Comparison of ENCODE assay signal across 8 mouse cellular contexts in the genomic region with DNA sequence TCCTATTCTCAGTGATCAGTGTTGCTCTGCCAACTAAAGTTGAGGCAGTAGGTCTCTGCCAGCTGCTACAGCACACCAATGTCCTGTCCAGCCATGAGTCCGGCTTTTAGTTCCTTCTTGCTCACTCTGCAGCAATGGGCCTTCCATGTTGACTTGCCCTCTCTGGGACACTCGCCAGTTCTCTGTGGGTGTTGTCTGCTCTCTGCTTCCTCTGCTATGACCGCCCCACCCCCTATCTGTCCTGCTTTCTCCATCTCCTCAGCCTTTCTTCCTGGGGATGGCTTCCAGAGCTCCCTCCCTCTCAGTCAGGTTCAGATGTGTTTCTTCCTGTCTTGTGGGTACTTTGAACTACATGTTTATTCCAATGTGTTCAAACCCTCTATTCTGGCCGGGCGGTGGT. TPM values are rescaled to one million over a fixed set of nuclear protein-coding genes. Genes with fewer than 3 reads are reported as not detected.
DNase-seq lines count a peak whose midpoint lies in the region; ATAC-seq lines count a peak whose summit lies in the region.
"Had no signal": no experiment of that assay in that cellular context is flagged by ENCODE, and none has a peak within 500 bp of the region (broad histone marks: within the 10 kb centered on the region; RNA-seq: fewer than 3 reads in every experiment).

No protein-coding gene starts in this region.

- DNase-seq in liver, embryonic 11.5 days (ENCODE audit: low spot score), result no peak
- peak; percentile 33 to 36 for DNase-seq in cerebellum, adult 18-20 months
- peak; percentile 65 to 69 for DNase-seq in heart, postnatal 14 days
- DNase-seq in lung, postnatal 4 days, result peak; percentile 80 to 84
- no peak for DNase-seq in hindbrain, embryonic 14.5 days (ENCODE audit: low spot score)

- H3K27me3 ChIP-seq in liver, embryonic 12.5 days (replicated peaks), result no peaks in the 10 kb centered on the region
- H3K27me3 ChIP-seq in liver, embryonic 11.5 days (replicated peaks; ENCODE audit: control insufficient read depth, insufficient read depth, low read length), result no peaks in the 10 kb centered on the region
- no peaks in the 10 kb centered on the region for H3K27me3 ChIP-seq in hindbrain, embryonic 14.5 days (ENCODE audit: control insufficient read depth, insufficient read depth, low read length)
- H3K27me3 ChIP-seq: embryonic facial prominence, embryonic 15.5 days had no signal

- 77% methylated on average over 5 of the region's 5 CpGs for WGBS in liver, embryonic 12.5 days (ENCODE audit: insufficient replicate concordance)
- 86% methylated on average over 5 of the region's 5 CpGs for WGBS in liver, embryonic 11.5 days
- 92% methylated on average over 5 of the region's 5 CpGs for WGBS in hindbrain, embryonic 14.5 days

- H3K4me1 ChIP-seq in liver, embryonic 12.5 days, result peaks cover 63% of the 10 kb centered on the region
- H3K4me1 ChIP-seq in liver, embryonic 11.5 days (replicated peaks; ENCODE audit: control insufficient read depth, insufficient read depth, low read length), result peaks cover 14% of the 10 kb centered on the region
- H3K4me1 ChIP-seq in hindbrain, embryonic 14.5 days (replicated peaks; ENCODE audit: control insufficient read depth, insufficient read depth, low read length), result 0 out of 2 replicates have a peak, but pooled peaks cover 4% of the 10 kb centered on the region

- peak overlapping the region; percentile 31; the same call in 1 of the 2 replicates for H3K27ac ChIP-seq in liver, embryonic 12.5 days
- H3K27ac ChIP-seq in liver, embryonic 11.5 days (ENCODE audit: low read depth, low read length), result no peak overlapping the region
- H3K27ac ChIP-seq in hindbrain, embryonic 14.5 days, result no peak overlapping the region
- H3K27ac ChIP-seq: embryonic facial prominence, embryonic 15.5 days had no signal

- ATAC-seq in liver, embryonic 12.5 days, result no peak
- no peak for ATAC-seq in liver, embryonic 11.5 days (replicated peaks; ENCODE audit: low FRiP score)
- ATAC-seq in hindbrain, embryonic 14.5 days (ENCODE audit: low FRiP score), result no peak
- no peak for ATAC-seq in megakaryocyte-erythroid progenitor cell, adult 5-6 weeks (replicated peaks; ENCODE audit: low FRiP score, low TSS enrichment, poor library complexity, severe bottlenecking)

- no peak overlapping the region for H3K4me2 ChIP-seq in liver, embryonic 12.5 days
- H3K4me2 ChIP-seq in liver, embryonic 11.5 days, result no peak overlapping the region
- H3K4me2 ChIP-seq in hindbrain, embryonic 14.5 days (replicated peaks), result no peak overlapping the region
- H3K4me2 ChIP-seq: embryonic facial prominence, embryonic 15.5 days had no signal

- H3K4me3 ChIP-seq in liver, embryonic 12.5 days, result no peak overlapping the region
- no peak overlapping the region for H3K4me3 ChIP-seq in liver, embryonic 11.5 days (ENCODE audit: low read depth, low read length)
- no peak overlapping the region for H3K4me3 ChIP-seq in hindbrain, embryonic 14.5 days (replicated peaks; ENCODE audit: low read length)
- H3K4me3 ChIP-seq: embryonic facial prominence, embryonic 15.5 days had no signal

- intact Hi-C loops in heart, postnatal 14 days (cut with DNase I), result loop anchor here (2.0 kb wide), 1 partner anchor 35 kb away; no protein-coding TSS in a partner anchor

- H3K9ac ChIP-seq in liver, embryonic 12.5 days, result no peak overlapping the region
- H3K9ac ChIP-seq in liver, embryonic 11.5 days (ENCODE audit: low read depth, low read length), result no peak overlapping the region
- no peak overlapping the region for H3K9ac ChIP-seq in hindbrain, embryonic 14.5 days
- H3K9ac ChIP-seq: embryonic facial prominence, embryonic 15.5 days had no signal

- H3K36me3 ChIP-seq in liver, embryonic 12.5 days, result peaks cover 14% of the 10 kb centered on the region
- H3K36me3 ChIP-seq in liver, embryonic 11.5 days (ENCODE audit: control insufficient read depth, insufficient read depth, low read length), result no peaks in the 10 kb centered on the region
- H3K36me3 ChIP-seq in hindbrain, embryonic 14.5 days (replicated peaks; ENCODE audit: control insufficient read depth, insufficient read depth), result no peaks in the 10 kb centered on the region
- H3K36me3 ChIP-seq: embryonic facial prominence, embryonic 15.5 days had no signal

- H3K9me3 ChIP-seq in liver, embryonic 12.5 days (replicated peaks), result no peaks in the 10 kb centered on the region
- H3K9me3 ChIP-seq in liver, embryonic 11.5 days (ENCODE audit: control insufficient read depth, low read length), result no peaks in the 10 kb centered on the region
- no peaks in the 10 kb centered on the region for H3K9me3 ChIP-seq in hindbrain, embryonic 14.5 days (ENCODE audit: control insufficient read depth, low read length)
- H3K9me3 ChIP-seq: embryonic facial prominence, embryonic 15.5 days had no signal

RNA-seq across cellular contexts. Expression of a gene that starts 1.7 kb away (rescaled TPM):
- 75.7 and 78.4 TPM in 2 replicates for polyA plus RNA-seq in liver, embryonic 12.5 days (2016; fragmentation: Nextera tagmentation; extraction: Ambion mirVana)
- polyA plus RNA-seq in liver, embryonic 11.5 days (2014; fragmentation: Nextera tagmentation; extraction: Ambion mirVana), result 108 and 109 TPM in 2 replicates
- 10 to 100 TPM; 17.5 to 21.4 TPM for total RNA-seq in heart, postnatal 14 days (2021)
- polyA plus RNA-seq in hindbrain, embryonic 14.5 days (2014; fragmentation: Nextera tagmentation; extraction: Ambion mirVana), result 59.7 and 60.3 TPM in 2 replicates
- total RNA-seq in megakaryocyte-erythroid progenitor cell, adult 5-6 weeks (2014; fragmentation: Nextera tagmentation), result 58.0 and 77.3 TPM in 2 replicates
- 57.8 and 68.7 TPM in 2 replicates for total RNA-seq in megakaryocyte-erythroid progenitor cell, adult 5-6 weeks (2017)

RNA-seq across cellular contexts. Expression of a gene that starts 36.6 kb away (rescaled TPM):
- polyA plus RNA-seq in liver, embryonic 12.5 days (2016; fragmentation: Nextera tagmentation; extraction: Ambion mirVana), result 669 and 722 TPM in 2 replicates
- polyA plus RNA-seq in liver, embryonic 11.5 days (2014; fragmentation: Nextera tagmentation; extraction: Ambion mirVana), result 586 and 618 TPM in 2 replicates
- 10 to 100 TPM; 58.1 to 66.6 TPM for total RNA-seq in heart, postnatal 14 days (2021)
- polyA plus RNA-seq in hindbrain, embryonic 14.5 days (2014; fragmentation: Nextera tagmentation; extraction: Ambion mirVana), result 63.2 and 68.3 TPM in 2 replicates
- total RNA-seq in megakaryocyte-erythroid progenitor cell, adult 5-6 weeks (2014; fragmentation: Nextera tagmentation), result 736 and 1,006 TPM in 2 replicates
- total RNA-seq in megakaryocyte-erythroid progenitor cell, adult 5-6 weeks (2017), result 180 and 265 TPM in 2 replicates

RNA-seq across cellular contexts. Expression of a gene that starts 48.6 kb away (rescaled TPM):
- 8.5 and 8.9 TPM in 2 replicates for polyA plus RNA-seq in liver, embryonic 12.5 days (2016; fragmentation: Nextera tagmentation; extraction: Ambion mirVana)
- polyA plus RNA-seq in liver, embryonic 11.5 days (2014; fragmentation: Nextera tagmentation; extraction: Ambion mirVana), result 13.9 and 15.6 TPM in 2 replicates
- 1 to 10 TPM; 1.3 to 3.4 TPM for total RNA-seq in heart, postnatal 14 days (2021)
- 1.7 and 2.2 TPM in 2 replicates for polyA plus RNA-seq in hindbrain, embryonic 14.5 days (2014; fragmentation: Nextera tagmentation; extraction: Ambion mirVana)
- 8.5 and 13.1 TPM in 2 replicates for total RNA-seq in megakaryocyte-erythroid progenitor cell, adult 5-6 weeks (2014; fragmentation: Nextera tagmentation)
- 7.3 and 8.1 TPM in 2 replicates for total RNA-seq in megakaryocyte-erythroid progenitor cell, adult 5-6 weeks (2017)

Comparison
In these comparisons a context has a peak if more than half of its experiments do, and no peak if none do; other contexts are left out.
1. DNase-seq: peak in cerebellum, adult 18-20 months (2 of 2), heart, postnatal 14 days (2 of 2) and lung, postnatal 4 days (2 of 2); none in liver, embryonic 11.5 days (single experiment) and hindbrain, embryonic 14.5 days (single experiment).